Mouse (Mus musculus) liver, postnatal 0 days (tissue): Measurements from ENCODE around the gene Set.

ENCODE experiments used
- CTCF ChIP-seq: sonication (generic); IDR thresholded peaks from 2 replicates; pipeline ENCODE4 v1.5.1; 2016; ENCODE audit warnings: antibody characterized with exemption, low read depth
- EP300 ChIP-seq: IDR thresholded peaks from 2 replicates; pipeline ENCODE4 v1.6.1; 2016; ENCODE audit warnings: antibody characterized with exemption, low read depth, mild to moderate bottlenecking

DNA sequence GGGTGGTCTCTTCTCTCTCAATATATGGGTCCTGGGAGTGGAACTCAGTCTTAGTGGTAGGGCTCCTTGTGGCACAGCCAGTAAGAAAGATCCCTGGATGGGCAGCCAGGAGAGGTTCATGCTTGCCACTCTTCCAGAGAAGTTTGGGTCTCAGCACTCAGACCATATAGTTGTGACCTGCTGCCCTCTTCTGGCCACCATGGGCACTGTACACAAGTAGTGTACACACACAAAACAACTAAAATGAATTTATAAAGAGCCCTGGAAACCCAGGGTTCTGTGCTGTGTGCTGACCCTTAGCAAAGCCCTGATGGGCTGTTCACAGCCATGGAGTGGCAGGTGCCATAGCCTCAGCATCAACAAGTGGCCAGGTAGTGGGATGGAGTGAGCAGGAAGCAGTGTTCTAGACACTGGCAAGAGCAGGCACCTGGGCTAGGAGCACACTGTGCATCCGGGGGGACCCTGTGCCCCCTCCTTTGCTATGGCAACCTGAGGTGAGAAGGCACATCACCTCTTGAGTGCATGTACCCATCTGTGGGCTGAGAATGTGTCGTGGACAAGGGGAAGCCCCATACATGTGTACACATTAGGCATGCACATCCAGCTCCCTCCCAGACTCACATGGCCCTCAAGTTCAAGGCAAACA is 38.8 kb downstream of the Set start:
- TF ChIP-seq CTCF (peak; percentile 86), EP300 (no peak)
